Mouse (Mus musculus): ENCODE results near the gene Nnmt.

Nnmt gene

GRCm38 (mm10) chr9:48558637-48559036 is 46.3 kb downstream of the Nnmt start:
- DNase-seq (ENCODE audit: low spot score) = peak; percentile 60

GRCm38 (mm10) chr9:48549056-48549455 is 55.9 kb downstream of the Nnmt start:
- DNase-seq (ENCODE audit: low spot score) = no peak

- DNase-seq (ENCODE audit: low spot score) = no peak
Observed at GRCm38 (mm10) chr9:48547233-48547632, 57.7 kb downstream of the Nnmt start.
